Mouse (Mus musculus) B cell, adult 2 months (primary cell): ENCODE measurements around the gene Gdpgp1.

Experiments
- DNase-seq, 2 experiments: peaks; one replicate each; pipeline ENCODE4 v3.0.0; 2022

The Gdpgp1 gene

GRCm38 (mm10) chr7:80227065-80227464 lies 5.6 kb upstream of the Gdpgp1 start:
- no peak for DNase-seq

GRCm38 (mm10) chr7:80230196-80230595 lies 2.5 kb upstream of the Gdpgp1 start:
- peak; percentile 36 to 43 for DNase-seq

- no peak for DNase-seq
Measured at GRCm38 (mm10) chr7:80231971-80232488, 635 bp upstream of the Gdpgp1 start.

GRCm38 (mm10) chr7:80233799-80234198 lies 1.1 kb downstream of the Gdpgp1 start:
- no peak for DNase-seq

- DNase-seq, result no peak
Measured at GRCm38 (mm10) chr7:80238542-80238941, 5.9 kb downstream of the Gdpgp1 start.

GRCm38 (mm10) chr7:80241661-80242060 lies 9.0 kb downstream of the Gdpgp1 start:
- no peak for DNase-seq

- DNase-seq, result no peak
Measured at GRCm38 (mm10) chr7:80244851-80245250, 12.2 kb downstream of the Gdpgp1 start.

- DNase-seq, result peak; percentile 96 to 97
Measured at GRCm38 (mm10) chr7:80246148-80246721, 13.6 kb downstream of the Gdpgp1 start, which contains the start of gene Ttll13. TSS of gene Ttll13 (plus strand) at chr7:80246376.

- DNase-seq, result no peak
Measured at GRCm38 (mm10) chr7:80246859-80247258, 14.2 kb downstream of the Gdpgp1 start.

- DNase-seq, result no peak
Measured at GRCm38 (mm10) chr7:80252437-80252836, 19.8 kb downstream of the Gdpgp1 start.

- DNase-seq, result no peak
Measured at GRCm38 (mm10) chr7:80252886-80253285, 20.2 kb downstream of the Gdpgp1 start.

- peak; percentile 33 to 35 for DNase-seq
Measured at GRCm38 (mm10) chr7:80255981-80256380, 23.3 kb downstream of the Gdpgp1 start.

- no peak for DNase-seq
Measured at GRCm38 (mm10) chr7:80257706-80258105, 25.0 kb downstream of the Gdpgp1 start.

GRCm38 (mm10) chr7:80260625-80261371 lies 28.1 kb downstream of the Gdpgp1 start, which contains the start of gene Ngrn:
TSS of gene Ngrn (plus strand) at chr7:80261215.
- DNase-seq, result peak; percentile 81 to 83

GRCm38 (mm10) chr7:80261372-80261990 lies 28.8 kb downstream of the Gdpgp1 start:
- DNase-seq, result no peak

- DNase-seq, result no peak
Measured at GRCm38 (mm10) chr7:80264606-80265005, 31.9 kb downstream of the Gdpgp1 start.

- no peak for DNase-seq
Measured at GRCm38 (mm10) chr7:80267764-80268163, 35.1 kb downstream of the Gdpgp1 start.

GRCm38 (mm10) chr7:80268897-80269750 lies 36.5 kb downstream of the Gdpgp1 start, which contains the start of gene Vps33b:
TSS of gene Vps33b (plus strand) at chr7:80269649.
- peak; percentile 92 to 94 for DNase-seq

- DNase-seq, result no peak
Measured at GRCm38 (mm10) chr7:80269751-80270255, 37.1 kb downstream of the Gdpgp1 start.

GRCm38 (mm10) chr7:80273456-80273855 lies 40.8 kb downstream of the Gdpgp1 start:
- DNase-seq, result no peak

- DNase-seq, result no peak
Measured at GRCm38 (mm10) chr7:80276374-80276773, 43.7 kb downstream of the Gdpgp1 start.

- DNase-seq, result no peak
Measured at GRCm38 (mm10) chr7:80280032-80280431, 47.4 kb downstream of the Gdpgp1 start.
